Mouse (Mus musculus): Measurements from ENCODE around the gene Dnah6. TPM values are rescaled to one million over a fixed set of nuclear protein-coding genes. Genes with fewer than 3 reads are reported as not detected.
A peak's percentile ranks its signal among the peaks of the same experiment; 100 is the strongest.

Gene Dnah6
- polyA plus RNA-seq, 1 experiment from 2014 or later, result not detected

- H3K9me3 ChIP-seq, result no peaks in the 10 kb centered on the region
Measured at GRCm38 (mm10) chr6:72993054-72993687, 228.3 kb downstream of the Dnah6 start.

GRCm38 (mm10) chr6:72990206-72990605 lies 231.2 kb downstream of the Dnah6 start:
- H3K9ac ChIP-seq (replicated peaks), result no peak overlapping the region
- H3K36me3 ChIP-seq, result no peaks in the 10 kb centered on the region
- no peak overlapping the region for H3K4me3 ChIP-seq (replicated peaks)
- no peaks in the 10 kb centered on the region for H3K27me3 ChIP-seq
- no peak for ATAC-seq (ENCODE audit: insufficient number of reproducible peaks, insufficient read depth, low FRiP score, low TSS enrichment, low read depth)
- H3K27ac ChIP-seq, result no peak overlapping the region
- H3K4me2 ChIP-seq, result no peak overlapping the region
- H3K4me1 ChIP-seq (replicated peaks), result peaks cover 24% of the 10 kb centered on the region
- WGBS, result 76% methylated on average over 5 of the region's 5 CpGs
- H3K9me3 ChIP-seq, result no peaks in the 10 kb centered on the region

More at GRCm38 (mm10) chr6:72993054-72993687, 228.3 kb downstream of the Dnah6 start:
- H3K4me1 ChIP-seq (replicated peaks), result peaks cover 14% of the 10 kb centered on the region
- H3K4me2 ChIP-seq, result no peak overlapping the region
- 68% methylated on average over 8 of the region's 8 CpGs for WGBS
- ATAC-seq (ENCODE audit: insufficient number of reproducible peaks, insufficient read depth, low FRiP score, low TSS enrichment, low read depth), result no peak
- no peaks in the 10 kb centered on the region for H3K27me3 ChIP-seq
- H3K27ac ChIP-seq, result no peak overlapping the region
- no peaks in the 10 kb centered on the region for H3K36me3 ChIP-seq
- no peak overlapping the region for H3K9ac ChIP-seq (replicated peaks)
- H3K4me3 ChIP-seq (replicated peaks), result no peak overlapping the region

GRCm38 (mm10) chr6:72989028-72989736 lies 232.3 kb downstream of the Dnah6 start:
- no peak overlapping the region for H3K4me3 ChIP-seq (replicated peaks)

GRCm38 (mm10) chr6:72982506-72982905 lies 238.9 kb downstream of the Dnah6 start:
- peaks cover 31% of the 10 kb centered on the region for H3K4me1 ChIP-seq (replicated peaks)
- no peak for ATAC-seq (ENCODE audit: insufficient number of reproducible peaks, insufficient read depth, low FRiP score, low TSS enrichment, low read depth)
- no peak overlapping the region for H3K4me2 ChIP-seq
- H3K9ac ChIP-seq (replicated peaks), result no peak overlapping the region
- 81% methylated on average over 4 of the region's 4 CpGs for WGBS
- H3K9me3 ChIP-seq, result no peaks in the 10 kb centered on the region
- no peaks in the 10 kb centered on the region for H3K27me3 ChIP-seq
- no peak overlapping the region for H3K27ac ChIP-seq
- H3K4me3 ChIP-seq (replicated peaks), result no peak overlapping the region
- no peaks in the 10 kb centered on the region for H3K36me3 ChIP-seq

More at GRCm38 (mm10) chr6:72989028-72989736, 232.3 kb downstream of the Dnah6 start:
- Histone ChIP-seq H3K4me2 (0 out of 2 replicates have a peak overlapping the region, but pooled peaks have one; percentile 13), H3K4me1 (replicated peaks) (peaks cover 24% of the 10 kb centered on the region), H3K36me3 (no peaks in the 10 kb centered on the region), H3K27ac (0 out of 2 replicates have a peak overlapping the region, but pooled peaks have one; percentile 35), H3K9ac (replicated peaks) (no peak overlapping the region), H3K9me3 (no peaks in the 10 kb centered on the region), H3K27me3 (no peaks in the 10 kb centered on the region)
- 21% methylated on average over 7 of the region's 7 CpGs for WGBS
- peak; percentile 89 for ATAC-seq (ENCODE audit: insufficient number of reproducible peaks, insufficient read depth, low FRiP score, low TSS enrichment, low read depth)

- H3K4me1 ChIP-seq (replicated peaks), result peaks cover 26% of the 10 kb centered on the region
- no peaks in the 10 kb centered on the region for H3K27me3 ChIP-seq
- H3K36me3 ChIP-seq, result no peaks in the 10 kb centered on the region
- no peak for ATAC-seq (ENCODE audit: insufficient number of reproducible peaks, insufficient read depth, low FRiP score, low TSS enrichment, low read depth)
- peak overlapping the region; percentile 23; the same call in 1 of the 2 replicates for H3K4me2 ChIP-seq
- peak overlapping the region; percentile 84; the same call in 1 of the 2 replicates for H3K27ac ChIP-seq
- no peak overlapping the region for H3K4me3 ChIP-seq (replicated peaks)
- H3K9ac ChIP-seq (replicated peaks), result no peak overlapping the region
- no peaks in the 10 kb centered on the region for H3K9me3 ChIP-seq
- WGBS, result 41% methylated on average over 6 of the region's 6 CpGs
Measured at GRCm38 (mm10) chr6:72981851-72982250, 239.6 kb downstream of the Dnah6 start.

GRCm38 (mm10) chr6:72981124-72981651 lies 240.3 kb downstream of the Dnah6 start:
- no peak overlapping the region for H3K4me3 ChIP-seq (replicated peaks)
- H3K9ac ChIP-seq (replicated peaks), result no peak overlapping the region
- WGBS, result 20% methylated on average over 9 of the region's 9 CpGs

GRCm38 (mm10) chr6:72976866-72977265 lies 244.6 kb downstream of the Dnah6 start:
- no peak overlapping the region for H3K4me3 ChIP-seq (replicated peaks)
- WGBS, result 91% methylated on average over 2 of the region's 2 CpGs

More at GRCm38 (mm10) chr6:72981124-72981651, 240.3 kb downstream of the Dnah6 start:
- Histone ChIP-seq H3K4me2 (peak overlapping the region; percentile 23; the same call in 1 of the 2 replicates), H3K27ac (peak overlapping the region; percentile 84), H3K27me3 (no peaks in the 10 kb centered on the region), H3K9me3 (no peaks in the 10 kb centered on the region), H3K4me1 (replicated peaks) (peaks cover 23% of the 10 kb centered on the region), H3K36me3 (no peaks in the 10 kb centered on the region)
- peak; percentile 85 for ATAC-seq (ENCODE audit: insufficient number of reproducible peaks, insufficient read depth, low FRiP score, low TSS enrichment, low read depth)

GRCm38 (mm10) chr6:72971074-72971473 lies 250.4 kb downstream of the Dnah6 start:
- no peak overlapping the region for H3K4me3 ChIP-seq (replicated peaks)
- no peak overlapping the region for H3K9ac ChIP-seq (replicated peaks)
- H3K4me1 ChIP-seq (replicated peaks), result no peaks in the 10 kb centered on the region
- no peaks in the 10 kb centered on the region for H3K27me3 ChIP-seq
- no peaks in the 10 kb centered on the region for H3K9me3 ChIP-seq
- ATAC-seq (ENCODE audit: insufficient number of reproducible peaks, insufficient read depth, low FRiP score, low TSS enrichment, low read depth), result no peak
- H3K36me3 ChIP-seq, result no peaks in the 10 kb centered on the region
- no peak overlapping the region for H3K27ac ChIP-seq
- H3K4me2 ChIP-seq, result no peak overlapping the region
- 76% methylated on average over 3 of the region's 3 CpGs for whole genome bisulfite sequencing

More at GRCm38 (mm10) chr6:72976866-72977265, 244.6 kb downstream of the Dnah6 start:
- Histone ChIP-seq H3K4me1 (replicated peaks) (peaks cover 16% of the 10 kb centered on the region), H3K27me3 (no peaks in the 10 kb centered on the region), H3K9me3 (no peaks in the 10 kb centered on the region), H3K27ac (no peak overlapping the region), H3K36me3 (no peaks in the 10 kb centered on the region), H3K4me2 (no peak overlapping the region), H3K9ac (replicated peaks) (no peak overlapping the region)
- ATAC-seq (ENCODE audit: insufficient number of reproducible peaks, insufficient read depth, low FRiP score, low TSS enrichment, low read depth), result no peak

- Histone ChIP-seq H3K9me3 (no peaks in the 10 kb centered on the region), H3K4me2 (no peak overlapping the region), H3K4me1 (replicated peaks) (no peaks in the 10 kb centered on the region), H3K9ac (replicated peaks) (no peak overlapping the region), H3K27ac (no peak overlapping the region), H3K36me3 (no peaks in the 10 kb centered on the region), H3K27me3 (no peaks in the 10 kb centered on the region), H3K4me3 (replicated peaks) (no peak overlapping the region)
- WGBS, result 76% methylated on average over 3 of the region's 3 CpGs
- ATAC-seq (ENCODE audit: insufficient number of reproducible peaks, insufficient read depth, low FRiP score, low TSS enrichment, low read depth), result no peak; the same call in 1 of the 2 replicates
Measured at GRCm38 (mm10) chr6:72969787-72970186, 251.7 kb downstream of the Dnah6 start.
